Mouse (Mus musculus) embryonic facial prominence, embryonic 10.5 days (tissue): ENCODE measurements around the gene Gm17190. TPM values are rescaled to one million over a fixed set of nuclear protein-coding genes. Genes with fewer than 3 reads are reported as not detected.
"Not testable (repeated sequence)": the region's sequence is repeated elsewhere in the genome, so short reads cannot be mapped to it uniquely, and the experiment has no call there.

Experiments used
- DNase-seq: peaks from one replicate; pipeline ENCODE4 v3.0.0-alpha.2; 2017; ENCODE audit warnings: low spot score
- H3K27ac ChIP-seq: fragments of 300-500 bp; sonication (generic); replicated peaks from 2 replicates; pipeline ENCODE4 v1.5.1; 2016; ENCODE audit warnings: mild to moderate bottlenecking
- H3K27me3 ChIP-seq: fragments of 300-500 bp; sonication (generic); replicated peaks from 2 replicates; pipeline ENCODE4 v1.6.1; 2016; ENCODE audit warnings: low read depth, mild to moderate bottlenecking; ENCODE audit not compliant: poor library complexity, severe bottlenecking
- H3K36me3 ChIP-seq: fragments of 300-500 bp; sonication (generic); replicated peaks from 2 replicates; pipeline ENCODE4 v1.6.1; 2016; ENCODE audit warnings: mild to moderate bottlenecking, moderate library complexity
- H3K4me1 ChIP-seq: fragments of 300-500 bp; sonication (generic); 2 replicates; pipeline ENCODE4 v1.6.1; 2016
- H3K4me3 ChIP-seq: fragments of 300-500 bp; sonication (generic); 2 replicates; pipeline ENCODE4 v1.5.1; 2016; ENCODE audit warnings: mild to moderate bottlenecking, moderate library complexity
- H3K9me3 ChIP-seq: fragments of 300-500 bp; sonication (generic); 2 replicates; pipeline ENCODE4 v1.6.1; 2016; ENCODE audit warnings: mild to moderate bottlenecking
- WGBS: fragments of 180-500 bp; shearing (Covaris S2); methylation state at CpG from one replicate; pipeline ENCODE4 v1.1.7; 2016; 5-methylcytosine and 5-hydroxymethylcytosine counted together
- polyA plus RNA-seq: library from polyadenylated mRNA; unstranded; fragments of >200 nt; fragmentation: Nextera tagmentation; extraction: Ambion mirVana; gene quantifications from 2 replicates; pipeline ENCODE4 v1.2.1, GENCODE M21; 2016

Gene Gm17190
- polyA plus RNA-seq, result 0.14 TPM in 1 of 2 replicates, not detected in the other

DNA sequence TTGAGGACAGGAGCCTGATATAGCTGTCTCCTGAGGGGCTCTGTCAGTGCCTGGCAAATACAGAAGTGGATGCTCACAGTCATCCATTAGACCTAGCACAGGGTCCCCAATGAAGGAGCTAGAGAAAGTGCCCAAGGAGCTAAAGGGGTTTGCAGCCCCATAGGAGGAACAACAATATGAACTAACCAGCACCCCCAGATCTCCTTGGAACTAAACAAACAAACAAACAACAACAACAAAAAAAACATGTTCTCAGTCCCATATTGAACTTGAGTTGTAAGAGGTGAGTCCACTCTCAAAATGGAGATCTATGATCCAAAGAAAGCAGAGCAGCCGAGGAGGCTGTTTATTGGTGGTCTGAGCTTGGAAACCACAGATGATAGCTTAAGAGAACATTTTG, at the start of gene Gm17190:
Gm17190 (plus strand) TSS at position 301 of the 400 bp plus-strand sequence.
- H3K27me3 ChIP-seq, H3K27ac ChIP-seq, H3K36me3 ChIP-seq, DNase-seq, H3K4me1 ChIP-seq, H3K4me3 ChIP-seq, H3K9me3 ChIP-seq: not testable (repeated sequence)
- WGBS, result 88% methylated on average over 1 of the region's 1 CpGs

GRCm38 (mm10) chr13:96039536-96039935, 42.3 kb upstream of the Gm17190 start:
- Histone ChIP-seq H3K4me1 (no peaks in the 10 kb centered on the region), H3K27me3 (no peaks in the 10 kb centered on the region), H3K27ac (no peak overlapping the region), H3K36me3 (no peaks in the 10 kb centered on the region), H3K4me3 (no peak overlapping the region), H3K9me3 (no peaks in the 10 kb centered on the region)
- DNase-seq, result no peak
- WGBS, result 89% methylated on average over 1 of the region's 1 CpGs

DNA sequence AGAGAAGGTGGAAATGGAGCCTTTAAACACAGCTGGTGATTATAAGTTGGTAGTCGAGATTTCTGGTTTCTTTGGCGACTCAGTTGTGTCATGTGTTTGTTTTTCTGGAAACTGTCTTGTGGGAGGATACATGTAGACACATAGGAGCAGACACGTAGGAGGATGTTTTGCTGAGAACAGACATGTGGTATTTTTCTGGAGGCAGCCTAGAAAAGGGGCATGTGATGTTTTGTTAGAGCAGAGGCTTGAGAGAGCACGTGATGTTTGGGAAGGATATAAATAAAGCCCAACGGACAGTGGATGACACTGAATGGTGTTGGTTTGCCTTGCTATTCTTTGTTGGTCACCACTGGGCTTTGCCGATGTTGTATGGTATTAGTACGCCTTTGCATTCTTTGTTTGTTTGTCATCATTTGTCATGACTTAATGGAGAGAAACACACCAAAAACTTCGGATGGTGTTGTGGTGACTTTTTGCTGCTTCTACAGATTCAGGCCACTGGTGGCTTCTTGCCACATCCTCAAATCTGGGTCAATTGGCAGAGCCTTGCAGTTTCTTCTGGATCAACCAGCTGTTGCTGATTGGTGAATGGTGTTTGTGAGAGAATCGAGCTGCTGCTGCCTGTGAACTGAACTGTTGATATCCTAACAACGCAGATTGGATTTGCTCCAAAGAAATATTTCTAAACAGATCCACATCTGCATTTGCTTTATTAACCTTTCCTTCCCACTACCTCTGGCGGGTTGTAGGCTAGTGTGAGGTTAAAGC, 41.4 kb upstream of the Gm17190 start:
- no peaks in the 10 kb centered on the region for H3K4me1 ChIP-seq
- no peaks in the 10 kb centered on the region for H3K36me3 ChIP-seq
- no peaks in the 10 kb centered on the region for H3K27me3 ChIP-seq
- no peak overlapping the region for H3K4me3 ChIP-seq
- no peaks in the 10 kb centered on the region for H3K9me3 ChIP-seq
- 84% methylated on average over 11 of the region's 11 CpGs for WGBS
- no peak for DNase-seq
- no peak overlapping the region for H3K27ac ChIP-seq

- H3K9me3 ChIP-seq, result no peaks in the 10 kb centered on the region
- H3K27me3 ChIP-seq, result no peaks in the 10 kb centered on the region
- 70% methylated on average over 5 of the region's 5 CpGs for WGBS
- no peaks in the 10 kb centered on the region for H3K36me3 ChIP-seq
- H3K4me1 ChIP-seq, result no peaks in the 10 kb centered on the region
- no peak overlapping the region for H3K4me3 ChIP-seq
- no peak for DNase-seq
- H3K27ac ChIP-seq, result no peak overlapping the region
Observed at GRCm38 (mm10) chr13:96045396-96045795, 36.5 kb upstream of the Gm17190 start.

- Histone ChIP-seq H3K9me3 (no peaks in the 10 kb centered on the region), H3K4me1 (no peaks in the 10 kb centered on the region), H3K36me3 (no peaks in the 10 kb centered on the region), H3K27me3 (no peaks in the 10 kb centered on the region), H3K4me3 (no peak overlapping the region), H3K27ac (no peak overlapping the region)
- no peak for DNase-seq
- 81% methylated on average over 3 of the region's 3 CpGs for WGBS
Observed at GRCm38 (mm10) chr13:96052755-96053154, 29.1 kb upstream of the Gm17190 start.

GRCm38 (mm10) chr13:96073555-96073954, 8.3 kb upstream of the Gm17190 start:
- no peaks in the 10 kb centered on the region for H3K4me1 ChIP-seq
- no peak overlapping the region for H3K4me3 ChIP-seq
- WGBS, result 83% methylated on average over 8 of the region's 8 CpGs
- no peak overlapping the region for H3K27ac ChIP-seq
- no peaks in the 10 kb centered on the region for H3K36me3 ChIP-seq
- H3K27me3 ChIP-seq, result no peaks in the 10 kb centered on the region
- no peaks in the 10 kb centered on the region for H3K9me3 ChIP-seq
- DNase-seq, result no peak

DNA sequence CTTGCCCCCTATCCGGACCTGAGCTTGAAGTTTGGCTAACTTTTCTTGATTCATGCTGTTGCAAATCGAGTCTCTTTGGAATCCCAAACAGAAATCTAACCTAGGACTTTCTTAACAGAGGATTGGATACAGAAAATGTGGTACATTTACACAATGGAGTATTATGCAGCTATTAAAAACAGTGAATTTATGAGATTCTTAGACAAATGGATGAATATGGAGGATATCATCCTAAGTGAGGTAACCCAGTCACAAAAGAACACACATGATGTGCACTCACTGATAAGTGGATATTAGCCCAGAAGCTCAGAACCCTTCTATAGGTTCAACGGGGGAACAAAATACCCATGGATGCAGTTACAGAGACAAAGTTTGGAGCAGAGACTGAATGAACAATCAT, 578 bp upstream of the Gm17190 start, which contains the start of gene Gm20075:
Gm20075 (minus strand) TSS at position 101 of the 400 bp plus-strand sequence.
- H3K27me3 ChIP-seq, H3K9me3 ChIP-seq, H3K36me3 ChIP-seq, H3K4me3 ChIP-seq, H3K27ac ChIP-seq, H3K4me1 ChIP-seq, DNase-seq: not testable (repeated sequence)
- WGBS, result 85% methylated on average over 3 of the region's 3 CpGs

GRCm38 (mm10) chr13:96085581-96086302, 3.9 kb downstream of the Gm17190 start:
- WGBS, result 94% methylated on average over 7 of the region's 7 CpGs
- no peak overlapping the region for H3K4me3 ChIP-seq

DNA sequence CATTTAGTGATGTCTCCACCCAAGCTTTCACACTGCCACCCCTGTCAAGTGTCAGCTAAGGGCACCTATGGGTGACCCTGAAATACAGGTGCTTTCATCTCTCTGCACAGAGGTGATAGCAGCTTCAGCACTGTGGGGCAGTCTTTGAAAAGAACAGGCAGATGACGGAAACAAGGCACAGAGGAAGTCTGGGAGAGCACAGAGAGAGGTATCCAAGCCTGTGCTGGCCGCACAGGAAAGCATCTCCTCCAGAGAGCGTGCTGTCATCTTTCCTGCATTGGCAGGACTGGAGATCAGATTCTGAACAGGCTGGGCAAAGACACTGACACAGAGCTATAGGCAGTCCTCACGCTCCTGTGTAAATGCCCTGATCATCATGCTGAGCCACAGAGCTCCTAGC, 9.1 kb downstream of the Gm17190 start:
- Histone ChIP-seq H3K9me3 (no peaks in the 10 kb centered on the region), H3K36me3 (no peaks in the 10 kb centered on the region), H3K4me3 (no peak overlapping the region), H3K4me1 (no peaks in the 10 kb centered on the region; the same call in 1 of the 2 replicates), H3K27me3 (no peaks in the 10 kb centered on the region), H3K27ac (no peak overlapping the region)
- WGBS, result 62% methylated on average over 4 of the region's 4 CpGs
- DNase-seq, result no peak

More at GRCm38 (mm10) chr13:96085581-96086302, 3.9 kb downstream of the Gm17190 start:
- Histone ChIP-seq H3K27me3 (no peaks in the 10 kb centered on the region), H3K4me1 (no peaks in the 10 kb centered on the region; the same call in 1 of the 2 replicates), H3K9me3 (no peaks in the 10 kb centered on the region), H3K36me3 (no peaks in the 10 kb centered on the region), H3K27ac (no peak overlapping the region)
- DNase-seq, result no peak

DNA sequence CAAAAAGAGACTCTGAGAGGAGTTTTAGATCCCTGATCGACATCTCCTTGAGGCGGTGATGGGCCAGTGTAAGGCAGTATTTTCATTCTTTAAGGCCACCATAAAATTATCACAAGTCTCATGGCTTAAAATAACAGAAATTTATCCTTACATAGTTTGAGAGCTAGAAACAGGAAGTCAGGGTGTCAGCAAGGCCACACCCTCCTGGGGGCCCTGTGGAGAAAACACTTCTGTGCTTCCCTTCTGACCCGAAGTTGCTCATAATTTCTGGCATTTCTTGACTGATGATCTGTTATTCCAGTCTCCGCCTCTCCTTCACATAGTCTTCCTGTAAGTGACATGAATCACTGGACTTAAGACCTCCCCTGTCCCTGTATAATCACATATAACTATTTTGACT, 24.5 kb downstream of the Gm17190 start:
- DNase-seq, result no peak
- no peaks in the 10 kb centered on the region for H3K4me1 ChIP-seq
- H3K27me3 ChIP-seq, result no peaks in the 10 kb centered on the region
- no peak overlapping the region for H3K27ac ChIP-seq
- H3K9me3 ChIP-seq, result no peaks in the 10 kb centered on the region
- H3K36me3 ChIP-seq, result no peaks in the 10 kb centered on the region
- no peak overlapping the region for H3K4me3 ChIP-seq
- WGBS, result 85% methylated on average over 4 of the region's 4 CpGs

DNA sequence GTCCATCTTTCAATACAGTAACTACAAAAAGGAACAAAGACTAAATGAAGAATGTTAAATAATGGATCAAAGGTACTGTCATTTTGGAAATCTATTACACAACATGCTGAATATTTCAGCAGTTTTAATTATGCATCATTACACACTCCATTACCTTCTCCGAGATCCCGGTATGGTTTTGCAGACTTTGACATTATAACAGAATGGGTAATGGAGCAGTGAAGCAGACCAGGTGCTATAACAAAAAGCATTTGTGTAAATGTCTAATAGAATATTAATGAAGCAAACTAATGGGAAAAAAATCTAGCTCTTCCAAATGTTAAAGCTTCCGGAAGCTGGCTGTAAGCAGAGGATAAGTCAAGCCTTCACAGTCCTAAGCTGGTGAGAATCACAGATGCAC, 28.9 kb downstream of the Gm17190 start:
- no peak overlapping the region for H3K27ac ChIP-seq
- no peaks in the 10 kb centered on the region for H3K36me3 ChIP-seq
- no peaks in the 10 kb centered on the region for H3K4me1 ChIP-seq
- DNase-seq, result no peak
- no peaks in the 10 kb centered on the region for H3K27me3 ChIP-seq
- no peak overlapping the region for H3K4me3 ChIP-seq
- H3K9me3 ChIP-seq, result no peaks in the 10 kb centered on the region
- 88% methylated on average over 3 of the region's 3 CpGs for WGBS

DNA sequence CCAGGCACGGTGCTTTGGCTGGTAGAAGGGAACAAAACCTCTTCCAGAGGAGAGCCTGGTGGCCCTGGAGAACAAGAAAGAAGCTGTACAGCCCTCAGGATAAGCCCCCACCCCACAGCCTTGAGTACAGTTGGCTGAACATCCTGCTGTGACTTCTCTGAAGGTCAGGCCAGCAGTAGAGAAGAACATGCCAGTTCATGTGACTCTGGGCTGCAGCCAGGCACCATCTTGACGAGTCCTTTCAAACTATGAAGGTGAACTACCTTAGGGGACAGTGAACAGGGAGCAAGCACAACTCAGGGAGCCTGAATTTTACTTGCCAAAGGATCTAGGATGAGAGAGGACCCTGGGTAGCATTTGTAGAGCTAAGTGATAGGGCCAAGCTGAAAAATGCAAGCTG, 30.9 kb downstream of the Gm17190 start:
- Histone ChIP-seq H3K4me3 (no peak overlapping the region), H3K4me1 (no peaks in the 10 kb centered on the region), H3K36me3 (no peaks in the 10 kb centered on the region), H3K27me3 (no peaks in the 10 kb centered on the region), H3K27ac (no peak overlapping the region), H3K9me3 (no peaks in the 10 kb centered on the region)
- no peak for DNase-seq
- WGBS, result 81% methylated on average over 2 of the region's 2 CpGs

DNA sequence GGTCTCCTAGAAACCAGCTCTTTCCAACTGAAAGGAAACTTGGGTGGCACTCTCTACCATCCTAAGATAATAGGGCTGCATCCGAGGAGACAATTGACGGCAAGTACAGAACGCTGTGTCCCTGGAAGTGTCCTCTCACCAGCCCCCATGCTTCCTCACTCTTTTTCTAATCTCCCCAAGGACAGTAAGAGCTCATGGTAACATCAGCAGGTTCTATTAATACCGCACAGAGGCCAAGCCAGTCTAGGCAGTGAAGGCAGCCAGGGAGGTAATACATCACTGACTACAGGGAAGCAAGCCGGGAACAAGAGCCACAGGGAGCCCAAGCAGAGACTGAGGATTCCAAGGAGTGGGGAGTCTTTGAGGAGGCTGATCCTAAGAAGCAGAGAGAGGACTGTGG, 43.2 kb downstream of the Gm17190 start:
- H3K9me3 ChIP-seq, result no peaks in the 10 kb centered on the region
- no peak overlapping the region for H3K27ac ChIP-seq
- DNase-seq, result no peak
- no peaks in the 10 kb centered on the region for H3K4me1 ChIP-seq
- WGBS, result 70% methylated on average over 5 of the region's 5 CpGs
- no peak overlapping the region for H3K4me3 ChIP-seq
- H3K36me3 ChIP-seq, result no peaks in the 10 kb centered on the region
- peaks cover 44% of the 10 kb centered on the region for H3K27me3 ChIP-seq
